Mouse (Mus musculus): ENCODE data around the gene Gm340. TPM values are rescaled to one million over a fixed set of nuclear protein-coding genes. Genes with fewer than 3 reads are reported as not detected.
A peak's percentile ranks its signal among the peaks of the same experiment; 100 is the strongest.

Gm340 gene
- polyA plus RNA-seq, 2 experiments: 0.95 to 1.4 TPM

DNA sequence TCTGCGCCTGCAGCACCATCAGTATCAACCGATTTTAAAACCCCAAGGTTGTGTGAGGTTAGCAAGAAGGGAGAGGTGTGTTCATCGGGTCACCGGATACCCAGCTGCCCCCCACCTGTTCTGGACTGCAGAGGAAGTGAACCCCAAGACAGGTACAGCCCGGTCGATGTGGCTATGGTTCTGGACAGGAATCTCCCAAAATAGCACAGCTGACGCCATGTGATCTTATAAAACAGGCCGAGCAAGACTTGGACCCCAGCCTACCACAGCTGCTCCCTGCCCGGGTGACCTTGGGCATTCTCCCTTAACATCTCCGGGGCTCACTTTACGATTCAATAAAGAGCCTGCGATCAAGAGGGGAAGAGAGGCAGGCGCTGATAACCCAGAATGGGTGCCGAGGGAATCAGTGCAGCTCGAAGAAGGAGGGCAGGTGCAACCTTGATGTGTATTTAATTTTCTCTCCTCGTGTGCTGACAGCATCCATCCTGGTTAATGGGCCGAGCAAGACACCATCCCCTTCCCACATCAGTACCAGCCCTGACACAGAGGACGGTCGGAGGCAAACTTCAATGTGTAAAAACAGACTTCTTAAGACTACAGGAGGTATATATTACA lies 36.7 kb downstream of the Gm340 start:
- Histone ChIP-seq H3K9me3 (ENCODE audit: control insufficient read depth, low read length) (no peaks in the 10 kb centered on the region), H3K36me3 (replicated peaks; ENCODE audit: control insufficient read depth, insufficient read depth, low read depth) (no peaks in the 10 kb centered on the region), H3K27me3 (ENCODE audit: control insufficient read depth, insufficient read depth, low read length) (no peaks in the 10 kb centered on the region), H3K9ac (replicated peaks) (no peak overlapping the region), H3K4me3 (ENCODE audit: insufficient read depth in 1 of 2, low read depth in 2 of 2, low read length in 2 of 2) (no peak overlapping the region), H3K4me1 (replicated peaks; ENCODE audit: control insufficient read depth in 2 of 2, insufficient read depth in 2 of 2, low read length in 1 of 2) (no peaks in the 10 kb centered on the region), H3K27ac (no peak overlapping the region), H3K4me2 (ENCODE audit: low read depth) (no peak overlapping the region)
- no peak for ATAC-seq (ENCODE audit: insufficient read depth)
- TF ChIP-seq CTCF (IDR thresholded peaks at IDR 0.05; ENCODE audit: low read depth) (no peak), EP300 (IDR thresholded peaks at IDR 0.05; ENCODE audit: low read depth) (no peak)
- no peak for DNase-seq (ENCODE audit: low read depth in 3 of 3, low spot score in 3 of 3)
- 67% methylated on average over 19 of the region's 19 CpGs for WGBS (ENCODE audit: insufficient replicate concordance)

DNA sequence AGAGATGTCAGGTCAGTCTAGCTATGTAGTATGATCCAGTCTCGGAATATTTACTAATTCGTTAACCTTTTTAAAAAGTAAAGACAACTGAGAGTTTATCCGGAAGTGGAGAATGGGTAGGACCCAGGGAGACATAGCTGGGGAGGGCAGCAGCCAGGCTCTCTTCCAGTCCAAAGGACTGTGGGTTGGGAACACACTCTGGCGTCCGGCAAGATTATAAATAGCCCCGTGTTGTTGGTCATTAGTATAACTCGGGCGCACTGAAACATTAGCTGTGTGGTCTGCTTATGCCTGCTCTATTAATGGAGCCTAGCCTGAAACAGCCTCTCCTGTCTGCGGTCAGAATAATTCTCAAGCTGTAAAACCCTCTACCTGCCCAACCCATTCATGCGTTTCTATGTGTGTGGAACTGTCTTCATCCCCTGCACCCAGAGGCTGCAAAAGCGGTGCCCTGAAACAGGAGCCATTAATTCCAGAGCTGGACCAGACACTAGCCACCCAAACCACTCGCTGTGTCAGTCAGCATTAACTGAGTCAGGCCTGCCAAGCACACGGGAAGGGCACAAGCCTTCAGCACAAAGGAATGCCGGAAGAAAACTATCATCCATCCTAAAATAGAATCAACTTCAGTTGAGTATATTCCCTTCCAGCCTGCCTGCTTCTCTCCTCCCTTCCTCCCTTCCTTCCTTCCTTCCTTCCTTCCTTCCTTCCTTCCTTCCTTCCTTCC lies 38.4 kb downstream of the Gm340 start:
- no peaks in the 10 kb centered on the region for H3K27me3 ChIP-seq (ENCODE audit: control insufficient read depth, insufficient read depth, low read length)
- DNase-seq (ENCODE audit: low read depth in 3 of 3, low spot score in 3 of 3): no peak
- TF ChIP-seq CTCF (IDR thresholded peaks at IDR 0.05; ENCODE audit: low read depth): no peak
- TF ChIP-seq EP300 (IDR thresholded peaks at IDR 0.05; ENCODE audit: low read depth): no peak
- H3K36me3 ChIP-seq (replicated peaks; ENCODE audit: control insufficient read depth, insufficient read depth, low read depth): no peaks in the 10 kb centered on the region
- H3K9me3 ChIP-seq (ENCODE audit: control insufficient read depth, low read length): no peaks in the 10 kb centered on the region
- H3K4me3 ChIP-seq (ENCODE audit: insufficient read depth in 1 of 2, low read depth in 2 of 2, low read length in 2 of 2): no peak overlapping the region
- no peaks in the 10 kb centered on the region for H3K4me1 ChIP-seq (replicated peaks; ENCODE audit: control insufficient read depth in 2 of 2, insufficient read depth in 2 of 2, low read length in 1 of 2)
- no peak overlapping the region for H3K4me2 ChIP-seq (ENCODE audit: low read depth)
- no peak overlapping the region for H3K9ac ChIP-seq (replicated peaks)
- WGBS (ENCODE audit: insufficient replicate concordance): 65% methylated on average over 14 of the region's 14 CpGs
- H3K27ac ChIP-seq: no peak overlapping the region
- no peak for ATAC-seq (ENCODE audit: insufficient read depth)

DNA sequence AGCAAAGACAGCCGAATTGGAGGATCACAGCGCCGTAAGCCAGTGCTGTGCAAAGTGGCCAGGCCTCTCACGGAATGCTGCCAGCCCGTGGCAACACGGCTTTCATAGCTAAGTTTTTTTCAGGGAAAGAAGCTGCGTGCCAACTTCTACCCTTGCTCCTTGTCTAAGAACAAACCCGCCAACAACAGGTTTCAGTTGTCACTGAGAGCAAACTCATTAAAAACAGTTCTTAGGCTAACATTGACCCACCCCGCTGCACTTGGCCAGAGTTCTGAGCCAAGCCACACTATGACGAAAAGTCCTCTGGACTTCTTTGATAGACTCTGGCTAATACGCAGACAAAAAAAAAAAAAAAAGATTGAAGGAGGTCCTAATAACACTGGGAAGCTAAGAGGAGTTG lies 46.8 kb downstream of the Gm340 start:
- TF ChIP-seq EP300 (IDR thresholded peaks at IDR 0.05; ENCODE audit: low read depth) (no peak), CTCF (IDR thresholded peaks at IDR 0.05; ENCODE audit: low read depth) (no peak)

DNA sequence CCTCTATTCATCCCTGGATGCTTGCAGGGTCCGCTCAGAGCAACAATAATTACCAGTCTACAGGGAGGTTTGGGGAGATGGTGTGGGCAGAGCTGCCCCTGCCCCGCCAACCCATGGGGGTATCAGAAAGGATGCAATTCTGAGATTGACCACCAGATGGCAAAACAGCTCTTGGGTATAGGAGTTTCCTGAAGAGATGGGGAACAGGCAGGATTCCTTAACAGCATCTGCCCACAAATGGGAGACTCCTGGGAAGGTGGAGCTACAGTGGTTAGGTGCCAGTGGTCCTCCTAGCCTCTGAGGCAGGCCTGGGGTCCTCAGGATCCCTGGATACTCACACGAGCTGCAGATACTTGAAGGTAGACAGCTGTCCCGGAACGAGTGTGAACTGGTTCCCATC lies 47.4 kb downstream of the Gm340 start:
- ATAC-seq (ENCODE audit: insufficient read depth): no peak
- Histone ChIP-seq H3K27ac (no peak overlapping the region), H3K4me3 (ENCODE audit: insufficient read depth in 1 of 2, low read depth in 2 of 2, low read length in 2 of 2) (no peak overlapping the region), H3K9ac (replicated peaks) (no peak overlapping the region), H3K27me3 (ENCODE audit: control insufficient read depth, insufficient read depth, low read length) (no peaks in the 10 kb centered on the region), H3K36me3 (replicated peaks; ENCODE audit: control insufficient read depth, insufficient read depth, low read depth) (no peaks in the 10 kb centered on the region), H3K4me1 (replicated peaks; ENCODE audit: control insufficient read depth in 2 of 2, insufficient read depth in 2 of 2, low read length in 1 of 2) (no peaks in the 10 kb centered on the region), H3K9me3 (ENCODE audit: control insufficient read depth, low read length) (no peaks in the 10 kb centered on the region), H3K4me2 (ENCODE audit: low read depth) (no peak overlapping the region)
- DNase-seq (ENCODE audit: low read depth in 3 of 3, low spot score in 3 of 3): peak; percentile 2 to 18 (median 9)
- no peak for TF ChIP-seq EP300 (IDR thresholded peaks at IDR 0.05; ENCODE audit: low read depth)
- peak; percentile 84 for TF ChIP-seq CTCF (IDR thresholded peaks at IDR 0.05; ENCODE audit: low read depth)
- WGBS (ENCODE audit: insufficient replicate concordance): 30% methylated on average over 5 of the region's 5 CpGs

More for the DNA sequence above, 46.8 kb downstream of the Gm340 start:
- H3K4me1 ChIP-seq (replicated peaks; ENCODE audit: control insufficient read depth in 2 of 2, insufficient read depth in 2 of 2, low read length in 1 of 2): no peaks in the 10 kb centered on the region
- DNase-seq (ENCODE audit: low read depth in 3 of 3, low spot score in 3 of 3) (no peak), ATAC-seq (ENCODE audit: insufficient read depth) (no peak)
- WGBS (ENCODE audit: insufficient replicate concordance): 75% methylated on average over 11 of the region's 11 CpGs
- H3K4me2 ChIP-seq (ENCODE audit: low read depth): no peak overlapping the region
- no peaks in the 10 kb centered on the region for H3K27me3 ChIP-seq (ENCODE audit: control insufficient read depth, insufficient read depth, low read length)
- no peak overlapping the region for H3K4me3 ChIP-seq (ENCODE audit: insufficient read depth in 1 of 2, low read depth in 2 of 2, low read length in 2 of 2)
- no peaks in the 10 kb centered on the region for H3K9me3 ChIP-seq (ENCODE audit: control insufficient read depth, low read length)
- no peak overlapping the region for H3K27ac ChIP-seq
- H3K9ac ChIP-seq (replicated peaks): no peak overlapping the region
- H3K36me3 ChIP-seq (replicated peaks; ENCODE audit: control insufficient read depth, insufficient read depth, low read depth): no peaks in the 10 kb centered on the region

DNA sequence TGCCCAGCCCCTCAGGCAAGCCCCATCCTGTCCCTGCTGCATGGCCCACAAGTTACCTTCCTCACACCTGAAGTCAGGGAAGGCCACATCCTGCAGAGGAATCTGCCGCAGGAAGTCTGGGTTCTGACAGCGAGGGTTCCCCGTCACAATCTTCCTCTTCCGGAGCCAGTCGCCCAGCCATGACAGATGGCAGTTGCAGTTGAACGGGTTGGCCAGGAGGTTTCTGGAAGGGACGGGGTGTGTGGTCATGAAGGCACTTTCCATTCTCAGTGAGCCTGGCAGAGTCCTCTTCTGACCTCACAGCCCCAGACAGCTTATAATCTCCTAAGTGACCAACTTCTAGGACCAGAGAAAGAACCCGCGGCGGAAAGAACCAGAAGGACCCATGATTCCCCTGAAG lies 51.9 kb downstream of the Gm340 start:
- Histone ChIP-seq H3K4me1 (replicated peaks; ENCODE audit: control insufficient read depth in 2 of 2, insufficient read depth in 2 of 2, low read length in 1 of 2) (no peaks in the 10 kb centered on the region), H3K9ac (replicated peaks) (no peak overlapping the region), H3K27me3 (ENCODE audit: control insufficient read depth, insufficient read depth, low read length) (no peaks in the 10 kb centered on the region), H3K4me2 (ENCODE audit: low read depth) (no peak overlapping the region), H3K36me3 (replicated peaks; ENCODE audit: control insufficient read depth, insufficient read depth, low read depth) (no peaks in the 10 kb centered on the region), H3K27ac (no peak overlapping the region), H3K9me3 (ENCODE audit: control insufficient read depth, low read length) (no peaks in the 10 kb centered on the region), H3K4me3 (ENCODE audit: insufficient read depth in 1 of 2, low read depth in 2 of 2, low read length in 2 of 2) (no peak overlapping the region)
- 42% methylated on average over 10 of the region's 10 CpGs for WGBS (ENCODE audit: insufficient replicate concordance)
- no peak for ATAC-seq (ENCODE audit: insufficient read depth)
- TF ChIP-seq EP300 (IDR thresholded peaks at IDR 0.05; ENCODE audit: low read depth) (no peak), CTCF (IDR thresholded peaks at IDR 0.05; ENCODE audit: low read depth) (no peak)
- no peak for DNase-seq (ENCODE audit: low read depth in 3 of 3, low spot score in 3 of 3)

All from liver, embryonic 14.5 days (tissue).